Mouse (Mus musculus) MEL (cell line): ENCODE data around the gene Phtf2. TPM values are rescaled to one million over a fixed set of nuclear protein-coding genes. Genes with fewer than 3 reads are reported as not detected.

Source experiments
- DNase-seq: peaks from one replicate; pipeline ENCODE4 v3.0.0; 2011; ENCODE audit warnings: low read depth, low spot score
- H3K27ac ChIP-seq: 2 replicates; pipeline ENCODE4 v1.5.1; 2012; ENCODE audit warnings: low read depth, mild to moderate bottlenecking, control low read depth, low read length, moderate library complexity; ENCODE audit not compliant: control insufficient read depth
- H3K27me3 ChIP-seq, 2 experiments: fragments of 150-350 bp in 1 of 2; sonication (generic) in 1 of 2; 2 replicates each; pipeline ENCODE4 v1.6.1; 2012; ENCODE audit warnings: low read length in 2 of 2, mild to moderate bottlenecking in 2 of 2, improper control_type of control experiment in 1 of 2, moderate library complexity in 1 of 2; ENCODE audit not compliant: insufficient read depth in 2 of 2, control insufficient read depth in 1 of 2
- H3K36me3 ChIP-seq, 2 experiments: 2 replicates each; pipeline ENCODE4 v1.6.1; 2012 to 2014; ENCODE audit warnings: low read length in 2 of 2, improper control_type of control experiment in 1 of 2, inconsistent platforms in 1 of 2, mild to moderate bottlenecking in 1 of 2; ENCODE audit not compliant: insufficient read depth in 2 of 2, control insufficient read depth in 1 of 2
- H3K4me1 ChIP-seq, 2 experiments: fragments of 150-350 bp in 1 of 2; sonication (generic) in 1 of 2; 2 replicates each; pipeline ENCODE4 v1.6.1; 2012; ENCODE audit warnings: low read length in 2 of 2, improper control_type of control experiment in 1 of 2, mild to moderate bottlenecking in 1 of 2; ENCODE audit not compliant: insufficient read depth in 2 of 2, control insufficient read depth in 1 of 2
- H3K4me3 ChIP-seq, 2 experiments: fragments of 150-350 bp in 1 of 2; sonication (generic) in 1 of 2; 2 replicates each; pipeline ENCODE4 v1.5.1; 2012; ENCODE audit warnings: low read depth in 2 of 2, low read length in 2 of 2, mild to moderate bottlenecking in 2 of 2, moderate library complexity in 2 of 2, control low read depth in 1 of 2, improper control_type of control experiment in 1 of 2; ENCODE audit not compliant: control insufficient read depth in 1 of 2, insufficient read depth in 1 of 2
- H3K79me2 ChIP-seq: 2 replicates; pipeline ENCODE4 v1.6.1; 2012; ENCODE audit warnings: mild to moderate bottlenecking, low read length, moderate library complexity; ENCODE audit not compliant: control insufficient read depth, poor library complexity, insufficient read depth
- H3K9ac ChIP-seq: 2 replicates; pipeline ENCODE4 v1.6.1; 2012; ENCODE audit warnings: low read depth, mild to moderate bottlenecking, control low read depth, low read length, moderate library complexity; ENCODE audit not compliant: control insufficient read depth, poor library complexity, severe bottlenecking
- H3K9me3 ChIP-seq: fragments of 150-350 bp; sonication (generic); replicated peaks from 2 replicates; pipeline ENCODE4 v1.6.1; 2012; ENCODE audit warnings: mild to moderate bottlenecking, low read length, improper control_type of control experiment, moderate library complexity; ENCODE audit not compliant: insufficient read depth
- BHLHE40 ChIP-seq: IDR thresholded peaks from 2 replicates; pipeline ENCODE4 v1.6.1; 2012; ENCODE audit warnings: low read depth, mild to moderate bottlenecking, inconsistent platforms, low read length, improper control_type of control experiment, borderline replicate concordance
- CTCF ChIP-seq, 3 experiments: IDR thresholded peaks in 2 of 3; conservative IDR thresholded peaks in 1 of 3; 2 replicates each; pipeline ENCODE4 v1.5.1; 2011 to 2012; ENCODE audit warnings: low read length in 3 of 3, low read depth in 2 of 3, mild to moderate bottlenecking in 2 of 3, improper control_type of control experiment in 1 of 3, inconsistent platforms in 1 of 3, mixed read lengths in 1 of 3, moderate library complexity in 1 of 3; ENCODE audit not compliant: control insufficient read depth in 1 of 3, insufficient read depth in 1 of 3, poor library complexity in 1 of 3, severe bottlenecking in 1 of 3
- E2F4 ChIP-seq: IDR thresholded peaks from 2 replicates; pipeline ENCODE4 v1.6.1; 2011; ENCODE audit warnings: low read depth, low read length, improper control_type of control experiment, borderline replicate concordance
- GATA1 ChIP-seq: IDR thresholded peaks from 2 replicates; pipeline ENCODE4 v1.6.1; 2011; ENCODE audit warnings: low read depth, low read length, improper control_type of control experiment
- KAT2A ChIP-seq: conservative IDR thresholded peaks from 2 replicates; pipeline ENCODE4 v1.6.1; 2012; ENCODE audit warnings: low read depth, low read length, improper control_type of control experiment, inconsistent platforms
- MAFK ChIP-seq: IDR thresholded peaks from 2 replicates; pipeline ENCODE4 v1.6.1; 2011; ENCODE audit warnings: low read depth, mild to moderate bottlenecking, low read length, improper control_type of control experiment, borderline replicate concordance
- MXI1 ChIP-seq: IDR thresholded peaks from 2 replicates; pipeline ENCODE4 v1.6.1; 2011; ENCODE audit warnings: mild to moderate bottlenecking, low read depth, low read length, improper control_type of control experiment
- MYB ChIP-seq: IDR thresholded peaks from 2 replicates; pipeline ENCODE4 v1.6.1; 2011; ENCODE audit warnings: mild to moderate bottlenecking, low read depth, low read length, improper control_type of control experiment
- MYC ChIP-seq: IDR thresholded peaks from 2 replicates; pipeline ENCODE4 v1.6.1; 2011; ENCODE audit warnings: low read depth, mild to moderate bottlenecking, low read length, improper control_type of control experiment, moderate library complexity
- NRF1 ChIP-seq: IDR thresholded peaks from 2 replicates; pipeline ENCODE4 v1.6.1; 2014; ENCODE audit warnings: low read depth, mild to moderate bottlenecking, inconsistent platforms, low read length, improper control_type of control experiment, moderate library complexity; ENCODE audit not compliant: poor library complexity, insufficient read depth, severe bottlenecking
- POLR2A ChIP-seq, 2 experiments: IDR thresholded peaks; 2 replicates each; pipeline ENCODE4 v1.6.1; 2011 to 2012; ENCODE audit warnings: low read length in 2 of 2, mild to moderate bottlenecking in 2 of 2, control low read depth in 1 of 2, improper control_type of control experiment in 1 of 2, low read depth in 1 of 2, moderate library complexity in 1 of 2; ENCODE audit not compliant: control insufficient read depth in 1 of 2, insufficient read depth in 1 of 2, poor library complexity in 1 of 2
- POLR2AphosphoS2 ChIP-seq: IDR thresholded peaks from 2 replicates; pipeline ENCODE4 v1.6.1; 2011; ENCODE audit warnings: low read length, improper control_type of control experiment
- RAD21 ChIP-seq: IDR thresholded peaks from 2 replicates; pipeline ENCODE4 v1.6.1; 2011; ENCODE audit warnings: mild to moderate bottlenecking, low read depth, low read length, improper control_type of control experiment
- SIN3A ChIP-seq: IDR thresholded peaks from 2 replicates; pipeline ENCODE4 v1.6.1; 2012; ENCODE audit warnings: low read length, improper control_type of control experiment, inconsistent platforms
- SMC3 ChIP-seq: IDR thresholded peaks from 2 replicates; pipeline ENCODE4 v1.6.1; 2011; ENCODE audit warnings: low read depth, low read length, improper control_type of control experiment
- TBP ChIP-seq: IDR thresholded peaks from 2 replicates; pipeline ENCODE4 v1.8.0; 2011; ENCODE audit warnings: low read depth, low read length, improper control_type of control experiment
- UBTF ChIP-seq: IDR thresholded peaks from 2 replicates; pipeline ENCODE4 v1.6.1; 2012; ENCODE audit warnings: low read depth, mild to moderate bottlenecking, inconsistent platforms, low read length, improper control_type of control experiment, moderate library complexity, borderline replicate concordance; ENCODE audit not compliant: insufficient read depth
- USF1 ChIP-seq: IDR thresholded peaks from 2 replicates; pipeline ENCODE4 v1.6.1; 2014; ENCODE audit warnings: low read depth, mild to moderate bottlenecking, inconsistent platforms, low read length, improper control_type of control experiment, moderate library complexity
- USF2 ChIP-seq, 2 experiments: IDR thresholded peaks; 2 replicates each; pipeline ENCODE4 v1.6.1; 2011 to 2012; ENCODE audit warnings: improper control_type of control experiment in 2 of 2, low read length in 2 of 2, borderline replicate concordance in 1 of 2, inconsistent platforms in 1 of 2, low read depth in 1 of 2, mild to moderate bottlenecking in 1 of 2; ENCODE audit not compliant: insufficient read depth in 1 of 2
- ZC3H11A ChIP-seq: IDR thresholded peaks from 2 replicates; pipeline ENCODE4 v1.6.1; 2012; ENCODE audit warnings: low read depth, mild to moderate bottlenecking, inconsistent platforms, low read length, improper control_type of control experiment
- ZMIZ1 ChIP-seq: IDR thresholded peaks from 2 replicates; pipeline ENCODE4 v1.6.1; 2012; ENCODE audit warnings: low read depth, mild to moderate bottlenecking, inconsistent platforms, low read length, improper control_type of control experiment, moderate library complexity
- ZNF384 ChIP-seq: IDR thresholded peaks from 2 replicates; pipeline ENCODE4 v1.6.1; 2012; ENCODE audit warnings: low read depth, mild to moderate bottlenecking, inconsistent platforms, low read length, improper control_type of control experiment
- polyA plus RNA-seq, 2 experiments: library from polyadenylated mRNA; stranded (reverse) in 1 of 2; unstranded in 1 of 2; fragments of >175 nt in 1 of 2; fragments of >200 nt in 1 of 2; gene quantifications; 2 replicates each; pipeline versions ENCODE4 v1.2.1 to v1.2.4; 2012; ENCODE audit warnings: low replicate concordance in 2 of 2, low read depth in 1 of 2; ENCODE audit not compliant: insufficient read length in 2 of 2, insufficient read depth in 1 of 2, missing spikeins in 1 of 2
- total RNA-seq: library from RNA; depleted of rRNA; stranded (reverse); fragments of 300-350 nt; gene quantifications from 2 replicates; pipeline ENCODE4 v1.2.3, GENCODE M21; 2012

The Phtf2 gene
- total and polyA plus RNA-seq, 3 experiments, result 20.0 TPM; not detected in 1

DNA sequence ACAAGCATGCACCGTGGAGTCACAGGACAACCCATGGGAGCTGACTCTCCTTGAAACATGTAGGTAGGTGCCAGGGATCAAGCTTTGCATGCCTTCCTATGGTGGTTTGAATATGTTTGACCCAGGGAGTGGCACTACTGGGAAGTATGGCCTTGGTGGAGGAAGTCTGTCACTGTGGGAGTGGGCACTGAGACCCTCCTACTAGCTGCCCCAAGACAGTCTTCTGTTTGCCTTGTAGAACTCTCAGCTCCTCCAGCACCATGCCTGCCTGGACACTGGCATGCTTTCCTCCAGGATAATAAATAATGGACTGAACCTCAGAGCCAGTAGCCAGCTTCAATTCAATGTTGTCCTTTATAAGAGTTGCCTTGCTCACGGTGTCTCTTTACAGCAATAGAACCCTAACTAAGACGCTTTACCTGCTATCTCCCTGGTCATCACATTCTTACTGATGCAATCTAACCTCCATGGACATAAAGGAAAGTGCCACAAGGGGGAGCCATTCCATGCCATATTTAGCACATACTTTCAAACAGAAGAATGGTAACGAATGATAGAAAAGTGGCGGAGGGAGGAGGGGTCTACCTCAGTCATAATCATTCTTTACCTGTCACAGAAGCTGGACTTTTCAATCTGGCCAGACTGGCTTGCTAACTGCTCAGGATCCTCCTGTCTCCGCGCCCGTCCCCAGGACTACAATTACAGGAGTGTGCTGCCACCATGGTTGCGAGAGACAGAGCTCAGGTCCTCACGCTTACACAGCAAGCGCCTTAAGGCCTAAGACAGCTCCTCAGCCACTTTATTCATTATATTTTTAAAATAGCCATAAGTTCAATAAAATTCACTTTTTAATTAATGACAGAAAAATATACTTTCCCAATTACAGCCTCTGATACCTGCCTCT lies 31.7 kb upstream of the Phtf2 start:
- no peak overlapping the region for H3K4me3 ChIP-seq
- H3K9ac ChIP-seq, result no peak overlapping the region
- H3K79me2 ChIP-seq, result peaks cover 7% of the 10 kb centered on the region; the same call in 1 of the 2 replicates
- H3K4me1 ChIP-seq, result no peaks in the 10 kb centered on the region; a peak in 1 of 4 replicates
- TF ChIP-seq ZC3H11A, result peak; percentile 58
- TF ChIP-seq SIN3A, result no peak
- TF ChIP-seq SMC3, result peak; percentile 78
- no peak for TF ChIP-seq TBP
- peak; percentile 19 to 84 (median 81); a peak in 5 of 6 replicates for TF ChIP-seq CTCF (IDR thresholded peaks at IDR 0.05 in 2 of 3, conservative IDR thresholded peaks at IDR 0.05 in 1 of 3; ENCODE audit: control insufficient read depth in 1 of 3, insufficient read depth in 1 of 3, low read depth in 2 of 3, low read length in 3 of 3, poor library complexity in 1 of 3, severe bottlenecking in 1 of 3)
- TF ChIP-seq USF2 (IDR thresholded peaks at IDR 0.05; ENCODE audit: borderline replicate concordance in 1 of 2, insufficient read depth in 1 of 2, low read depth in 1 of 2, low read length in 2 of 2), result no peak
- no peak for TF ChIP-seq E2F4
- peak; percentile 64 for TF ChIP-seq RAD21
- TF ChIP-seq GATA1, result peak; percentile 71
- no peak for TF ChIP-seq USF1
- peak; percentile 66 for DNase-seq
- peaks cover 2 to 17% of the 10 kb centered on the region in 2 experiments; a peak in 3 of 4 replicates for H3K36me3 ChIP-seq
- H3K9me3 ChIP-seq, result no peaks in the 10 kb centered on the region
- H3K27me3 ChIP-seq, result no peaks in the 10 kb centered on the region
- H3K27ac ChIP-seq, result no peak overlapping the region

DNA sequence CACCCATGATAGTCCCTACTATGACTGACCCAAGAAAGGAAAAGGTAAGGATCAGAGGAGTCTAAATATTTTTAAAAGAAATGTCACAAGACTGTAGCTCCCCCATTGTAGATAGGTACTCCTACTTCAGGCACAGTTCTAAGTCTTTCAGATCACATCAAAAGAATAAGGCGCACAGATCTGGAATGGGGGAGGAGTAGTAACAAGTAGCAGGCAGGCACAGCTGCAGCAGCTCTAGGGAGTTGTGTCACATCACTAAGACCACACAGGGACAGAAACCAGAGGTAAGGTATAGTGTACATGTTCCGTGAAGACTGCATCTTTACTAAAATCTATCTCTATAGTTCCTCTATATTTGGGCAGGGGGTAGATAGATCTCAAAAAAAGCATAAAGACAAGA lies 29.8 kb upstream of the Phtf2 start:
- H3K4me1 ChIP-seq, result peaks cover 5 to 7% of the 10 kb centered on the region in 2 experiments
- no peak overlapping the region for H3K27ac ChIP-seq
- peaks cover 12 to 18% of the 10 kb centered on the region in 2 experiments for H3K36me3 ChIP-seq

DNA sequence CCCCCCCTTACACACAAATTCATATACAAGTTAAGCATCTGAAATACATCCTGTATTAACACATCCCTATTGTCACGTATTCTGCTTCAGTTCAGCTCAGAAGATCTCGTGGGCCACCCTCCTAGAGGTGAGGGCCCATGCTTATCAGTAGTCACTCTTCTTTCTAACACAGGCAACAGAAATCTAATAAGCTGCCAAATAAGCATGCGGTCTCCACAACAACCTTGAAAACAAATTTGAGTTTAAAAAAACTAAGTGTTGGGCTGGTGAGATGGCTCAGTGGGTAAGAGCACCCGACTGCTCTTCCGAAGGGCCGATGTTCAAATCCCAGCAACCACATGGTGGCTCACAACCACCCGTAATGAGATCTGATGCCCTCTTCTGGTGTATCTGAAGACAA lies 24.3 kb upstream of the Phtf2 start:
- H3K27me3 ChIP-seq, result no peaks in the 10 kb centered on the region
- no peak overlapping the region for H3K9ac ChIP-seq
- peaks cover 18 to 27% of the 10 kb centered on the region in 2 experiments for H3K4me1 ChIP-seq
- peaks cover 7% of the 10 kb centered on the region; the same call in 1 of the 2 replicates for H3K79me2 ChIP-seq
- peaks cover 13 to 34% of the 10 kb centered on the region in 2 experiments for H3K36me3 ChIP-seq
- peak; percentile 87 for DNase-seq
- peak overlapping the region; percentile 51 for H3K27ac ChIP-seq
- H3K4me3 ChIP-seq, result peak overlapping the region in 1 of 2 experiments; percentile 5; a peak in 1 of 4 replicates
- H3K9me3 ChIP-seq, result no peaks in the 10 kb centered on the region
- TF ChIP-seq MXI1 (peak; percentile 77), UBTF (no peak), MYB (no peak), GATA1 (peak; percentile 56), SIN3A (peak; percentile 18; the same call in 1 of the 2 replicates), POLR2A (IDR thresholded peaks at IDR 0.05; ENCODE audit: control insufficient read depth in 1 of 2, insufficient read depth in 1 of 2, low read depth in 1 of 2, low read length in 2 of 2, poor library complexity in 1 of 2) (no peak), MAFK (no peak; the same call in 1 of the 2 replicates), POLR2AphosphoS2 (no peak), ZMIZ1 (no peak), RAD21 (no peak; the same call in 1 of the 2 replicates), KAT2A (no peak), E2F4 (no peak), MYC (0 out of 2 replicates have a peak, but pooled peaks have one; percentile 60), ZNF384 (peak; percentile 52), BHLHE40 (no peak), NRF1 (no peak), SMC3 (0 out of 2 replicates have a peak, but pooled peaks have one; percentile 1)

More for the DNA sequence above, 29.8 kb upstream of the Phtf2 start:
- Histone ChIP-seq H3K4me3 (no peak overlapping the region), H3K9me3 (no peaks in the 10 kb centered on the region), H3K79me2 (peaks cover 5% of the 10 kb centered on the region; the same call in 1 of the 2 replicates)
- no peak for DNase-seq
- no peak for TF ChIP-seq RAD21
- TF ChIP-seq, all 39 proteins: peak for 0
- Histone ChIP-seq H3K9ac (no peak overlapping the region), H3K27me3 (no peaks in the 10 kb centered on the region)
